Mouse (Mus musculus) MEL (cell line): ENCODE data around the gene Atxn7l1.

Experiments
- EP300 ChIP-seq, 2 experiments: IDR thresholded peaks; 2 replicates each; pipeline ENCODE4 v1.6.1; 2011; ENCODE audit warnings: improper control_type of control experiment in 2 of 2, low read length in 2 of 2, low read depth in 1 of 2, mild to moderate bottlenecking in 1 of 2
- GABPA ChIP-seq: IDR thresholded peaks from 2 replicates; pipeline ENCODE4 v1.6.1; 2012; ENCODE audit warnings: low read depth, mild to moderate bottlenecking, inconsistent platforms, low read length, improper control_type of control experiment, moderate library complexity
- MAZ ChIP-seq: IDR thresholded peaks from 2 replicates; pipeline ENCODE4 v1.6.1; 2012; ENCODE audit warnings: low read depth, mild to moderate bottlenecking, inconsistent platforms, low read length, improper control_type of control experiment
- MYB ChIP-seq: IDR thresholded peaks from 2 replicates; pipeline ENCODE4 v1.6.1; 2011; ENCODE audit warnings: mild to moderate bottlenecking, low read depth, low read length, improper control_type of control experiment
- RAD21 ChIP-seq: IDR thresholded peaks from 2 replicates; pipeline ENCODE4 v1.6.1; 2011; ENCODE audit warnings: mild to moderate bottlenecking, low read depth, low read length, improper control_type of control experiment
- SMC3 ChIP-seq: IDR thresholded peaks from 2 replicates; pipeline ENCODE4 v1.6.1; 2011; ENCODE audit warnings: low read depth, low read length, improper control_type of control experiment
- TAL1 ChIP-seq: IDR thresholded peaks from 2 replicates; pipeline ENCODE4 v1.6.1; 2012; ENCODE audit warnings: mild to moderate bottlenecking, inconsistent platforms, low read length, moderate library complexity, mixed read lengths
- TCF12 ChIP-seq: IDR thresholded peaks from 2 replicates; pipeline ENCODE4 v1.6.1; 2014; ENCODE audit warnings: low read depth, mild to moderate bottlenecking, inconsistent platforms, low read length, improper control_type of control experiment, moderate library complexity
- ZKSCAN1 ChIP-seq: IDR thresholded peaks from 2 replicates; pipeline ENCODE4 v1.6.1; 2012; ENCODE audit warnings: low read depth, mild to moderate bottlenecking, inconsistent platforms, low read length, improper control_type of control experiment, moderate library complexity

DNA sequence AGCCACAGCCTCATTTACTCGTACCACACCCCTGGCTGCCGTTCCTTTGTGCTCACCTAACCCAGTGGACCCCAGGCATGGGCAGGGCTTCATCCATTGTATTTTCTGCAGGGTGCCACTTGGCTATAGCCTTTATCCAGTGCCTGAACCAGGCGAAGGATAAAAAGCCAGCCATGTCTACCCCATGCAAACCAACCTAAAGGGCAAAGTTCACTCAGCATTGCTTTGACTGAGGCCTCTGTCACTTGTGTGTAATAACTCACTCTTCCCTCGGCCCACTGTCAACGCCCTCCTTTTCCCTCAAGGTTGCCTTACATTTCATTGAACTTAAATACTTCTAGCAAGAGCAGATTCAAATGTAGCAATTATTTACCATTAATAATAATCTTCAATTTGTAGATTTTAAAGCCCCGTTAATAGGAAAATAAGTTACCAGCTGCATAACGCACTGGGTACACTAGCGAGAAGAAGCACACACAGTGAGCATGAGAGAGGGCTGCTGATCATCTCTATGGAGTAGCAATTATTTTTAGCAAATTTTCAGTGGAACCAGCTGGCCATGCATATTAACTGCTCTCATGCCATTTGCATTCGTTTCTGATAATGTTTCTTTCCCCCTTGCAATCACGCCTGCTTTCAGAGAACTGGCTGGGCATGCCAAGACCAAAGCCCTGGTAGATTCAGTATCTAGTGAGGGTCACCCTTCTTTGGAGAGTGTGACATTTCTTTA lies 40.9 kb upstream of the Atxn7l1 start:
- no peak for TF ChIP-seq MAZ
- TF ChIP-seq TCF12, result no peak
- no peak for TF ChIP-seq RAD21
- no peak for TF ChIP-seq GABPA
- TF ChIP-seq MYB, result no peak
- no peak for TF ChIP-seq TAL1
- TF ChIP-seq SMC3, result no peak
- TF ChIP-seq EP300 (IDR thresholded peaks at IDR 0.05; ENCODE audit: low read depth in 1 of 2, low read length in 2 of 2), result no peak
- TF ChIP-seq ZKSCAN1, result no peak
